Mouse (Mus musculus) ES-Bruce4 (cell line): ENCODE measurements around the gene Msi2.

Experiments used
- EP300 ChIP-seq: IDR thresholded peaks from 2 replicates; pipeline ENCODE4 v1.6.1; 2011; ENCODE audit warnings: low read depth, low read length; ENCODE audit not compliant: insufficient read depth
- POLR2A ChIP-seq: IDR thresholded peaks from one replicate; pipeline ENCODE4 v1.8.1; 2011; ENCODE audit warnings: low read length; ENCODE audit not compliant: insufficient read depth

- TF ChIP-seq EP300: no peak
- TF ChIP-seq POLR2A: no peak
Observed at GRCm38 (mm10) chr11:88425631-88426101, 292.6 kb downstream of the Msi2 start.
